Mouse (Mus musculus) embryo, embryonic 11 days (tissue): ENCODE data around the gene Aph1b.

Source experiments
- DNase-seq: peaks from one replicate; pipeline ENCODE4 v3.0.0-alpha.2; 2015

The Aph1b gene

GRCm38 (mm10) chr9:66739516-66739915 lies 55.8 kb downstream of the Aph1b start:
- DNase-seq, result no peak

GRCm38 (mm10) chr9:66736551-66736950 lies 58.7 kb downstream of the Aph1b start:
- DNase-seq, result no peak

- no peak for DNase-seq
These were observed 59.3 kb downstream of the Aph1b start for GRCm38 (mm10) chr9:66736016-66736415.

- DNase-seq, result no peak
These were observed 60.2 kb downstream of the Aph1b start for GRCm38 (mm10) chr9:66735122-66735521.

- DNase-seq, result no peak
These were observed 60.7 kb downstream of the Aph1b start for GRCm38 (mm10) chr9:66734568-66734967.

- no peak for DNase-seq
These were observed 62.2 kb downstream of the Aph1b start for GRCm38 (mm10) chr9:66732791-66733691.

GRCm38 (mm10) chr9:66731284-66731683 lies 64.0 kb downstream of the Aph1b start:
- DNase-seq, result no peak

- no peak for DNase-seq
These were observed 64.7 kb downstream of the Aph1b start for GRCm38 (mm10) chr9:66730556-66730955.

- DNase-seq, result no peak
These were observed 68.0 kb downstream of the Aph1b start for GRCm38 (mm10) chr9:66727333-66727732.

GRCm38 (mm10) chr9:66725591-66725990 lies 69.7 kb downstream of the Aph1b start:
- DNase-seq, result no peak
